Mouse (Mus musculus) embryo, embryonic 9.5 days (tissue): ENCODE measurements at regions not wholly inside any gene's neighbourhood (a gene's known extent, or its start where the extent isn't known, plus 50 kb on each side); places are given as distances from the start of the nearest gene placed in this dataset.

Source experiments
- DNase-seq: peaks from one replicate; pipeline ENCODE4 v3.0.0-alpha.2; 2017; ENCODE audit errors: extremely low spot score

DNA sequence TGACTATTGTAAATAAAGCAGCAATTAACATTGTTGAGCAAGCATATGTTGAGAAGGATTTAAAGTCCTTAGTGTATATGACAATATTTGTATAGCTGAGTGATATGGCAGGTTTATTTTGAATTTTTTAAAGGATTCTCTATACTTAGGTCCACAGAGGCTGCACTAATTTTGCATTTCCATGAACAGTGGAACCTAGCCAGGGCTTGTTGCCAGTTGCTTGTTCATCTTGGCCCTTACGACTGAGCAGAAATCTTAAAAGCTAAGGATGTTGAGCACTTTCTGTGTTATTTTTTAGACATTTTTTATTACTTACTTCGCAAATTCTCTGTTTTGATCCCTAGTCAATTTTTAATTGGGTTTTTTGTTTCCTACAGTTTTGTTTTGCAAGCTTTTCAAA, 417.8 kb downstream of the Cdh7 start:
- no peak for DNase-seq

DNA sequence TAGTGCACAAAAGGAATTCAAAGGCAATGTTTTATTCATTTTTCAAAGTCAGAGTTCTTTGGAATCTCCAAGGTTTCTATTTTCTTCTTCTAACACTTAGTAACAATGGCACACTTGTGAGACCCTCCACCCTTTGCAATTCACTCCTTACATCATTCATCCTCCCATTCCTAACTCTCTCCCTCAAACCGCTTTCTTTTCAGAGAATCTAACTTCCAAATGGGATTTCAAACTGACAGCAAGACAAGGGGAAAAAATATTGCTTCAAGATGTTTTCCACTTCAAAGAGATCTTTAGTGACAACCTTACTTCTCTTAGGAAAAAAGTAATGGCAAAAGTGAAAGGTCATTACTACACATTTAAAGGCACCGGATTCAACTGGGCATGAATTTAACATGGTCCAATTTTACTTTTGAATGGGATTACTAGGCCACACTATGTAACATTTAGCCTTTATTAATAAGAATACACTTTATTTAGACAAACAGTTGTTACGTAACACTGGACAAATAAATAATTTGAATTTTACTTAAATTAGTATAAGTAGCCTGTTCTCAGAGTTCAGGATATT, 465.6 kb downstream of the Cdh7 start:
- DNase-seq = peak; percentile 37

- no peak for DNase-seq
Observed at GRCm38 (mm10) chr1:110483476-110483875, 493.9 kb downstream of the Cdh19 start.

DNA sequence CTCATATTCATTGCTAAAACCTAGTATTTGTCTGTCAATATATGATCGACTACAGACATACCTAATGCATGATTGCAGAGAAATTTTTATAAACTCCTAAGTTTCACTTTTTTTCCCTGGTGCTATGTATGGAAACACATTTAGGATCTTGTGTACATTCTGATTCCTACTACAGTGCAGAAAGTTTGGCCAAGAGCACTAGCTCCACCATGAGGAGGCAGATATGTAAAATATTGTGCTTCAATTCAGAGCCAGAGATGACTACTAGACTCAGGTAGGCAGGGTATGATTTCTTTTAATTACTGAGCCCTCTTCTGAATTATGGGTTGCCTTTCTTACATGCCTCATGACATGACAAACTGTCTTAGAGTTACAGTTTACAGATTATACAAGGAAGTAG, 488.0 kb downstream of the Cdh19 start:
- no peak for DNase-seq
